Mouse (Mus musculus) heart, adult 8-10 months (tissue): ENCODE results near the gene Elp5. TPM values are rescaled to one million over a fixed set of nuclear protein-coding genes. Genes with fewer than 3 reads are reported as not detected.
"Not testable (repeated sequence)": the region's sequence is repeated elsewhere in the genome, so short reads cannot be mapped to it uniquely, and the experiment has no call there.

Experiments used
- DNase-seq: peaks from one replicate; pipeline ENCODE4 v3.0.0; 2022; ENCODE audit warnings: low spot score
- total RNA-seq, 4 experiments: library from RNA; stranded (reverse); gene quantifications; 2 replicates each; pipeline ENCODE4 v1.2.4; 2022

The Elp5 gene
- total RNA-seq, 4 experiments from 2014 or later = 41.7 to 57.3 (median 48.1) TPM

GRCm38 (mm10) chr11:69956218-69956617, 26.1 kb downstream of the Elp5 start:
- DNase-seq = no peak

GRCm38 (mm10) chr11:69955618-69956017, 26.7 kb downstream of the Elp5 start:
- DNase-seq = not testable (repeated sequence)

DNA sequence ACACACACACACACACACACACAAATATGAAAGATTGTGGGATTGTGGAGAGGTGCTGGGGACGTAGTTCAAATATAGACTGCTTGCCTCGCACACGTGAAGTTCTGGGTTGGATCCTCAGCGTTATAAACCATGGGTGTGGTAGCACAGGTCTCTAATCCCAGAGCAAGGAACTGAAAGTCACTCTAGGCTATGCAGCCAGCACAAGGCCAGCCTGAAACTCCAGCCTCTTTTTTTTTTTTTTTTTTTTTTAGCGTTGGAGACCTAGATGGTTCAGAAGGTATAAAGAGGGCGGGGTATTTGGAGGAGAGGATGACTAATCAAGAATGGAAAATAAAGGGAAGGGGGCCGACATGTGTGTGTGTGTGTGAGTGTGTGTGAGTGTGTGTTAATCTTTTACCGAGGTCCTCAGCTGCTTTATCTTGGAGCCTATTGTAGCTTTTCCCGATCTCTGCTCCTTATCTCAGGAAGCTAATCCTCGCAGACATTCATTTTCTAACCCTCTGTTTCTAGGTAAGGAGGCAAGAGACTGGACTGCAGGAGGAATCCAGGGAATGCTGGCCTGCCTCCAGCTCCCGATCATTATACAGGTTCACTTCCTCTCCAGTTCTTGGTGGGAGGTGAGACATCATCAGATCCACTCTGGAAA, 28.9 kb downstream of the Elp5 start:
- DNase-seq = no peak

GRCm38 (mm10) chr11:69952274-69952673, 30.0 kb downstream of the Elp5 start:
- DNase-seq = no peak

DNA sequence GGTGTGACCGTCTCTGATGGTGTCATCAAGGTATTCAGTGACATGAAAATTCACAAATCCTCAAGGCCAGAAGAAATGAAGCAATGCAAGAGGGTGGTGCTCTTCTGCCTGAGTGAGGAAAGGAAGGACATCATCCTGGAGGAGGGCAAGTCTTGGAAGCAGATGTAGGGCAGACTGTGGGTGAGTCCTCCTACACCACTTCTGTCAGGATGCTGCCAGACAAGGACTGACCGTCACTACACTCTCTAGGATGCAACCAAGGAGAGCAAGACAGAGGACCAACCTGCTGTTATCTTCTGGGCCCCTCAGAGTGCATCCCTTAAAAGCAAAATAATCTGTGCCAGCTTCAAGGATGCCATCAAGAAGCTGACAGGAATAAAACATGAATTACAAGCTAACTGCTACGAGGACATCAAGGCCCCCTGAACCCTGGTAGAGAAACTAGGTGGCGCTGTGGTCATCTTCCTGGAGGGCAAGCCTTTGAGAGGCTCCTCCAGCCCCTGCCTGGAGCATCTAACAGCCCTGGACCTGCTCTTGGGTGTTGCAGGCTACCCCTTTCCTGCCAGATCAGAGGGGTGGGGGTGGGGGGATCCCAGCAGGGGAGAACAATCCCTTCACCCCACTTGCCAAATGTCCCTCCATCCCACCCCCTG, 31.4 kb downstream of the Elp5 start:
- DNase-seq = no peak

- peak; percentile 91 for DNase-seq
Observed at GRCm38 (mm10) chr11:69948763-69949150, 33.6 kb downstream of the Elp5 start.

DNA sequence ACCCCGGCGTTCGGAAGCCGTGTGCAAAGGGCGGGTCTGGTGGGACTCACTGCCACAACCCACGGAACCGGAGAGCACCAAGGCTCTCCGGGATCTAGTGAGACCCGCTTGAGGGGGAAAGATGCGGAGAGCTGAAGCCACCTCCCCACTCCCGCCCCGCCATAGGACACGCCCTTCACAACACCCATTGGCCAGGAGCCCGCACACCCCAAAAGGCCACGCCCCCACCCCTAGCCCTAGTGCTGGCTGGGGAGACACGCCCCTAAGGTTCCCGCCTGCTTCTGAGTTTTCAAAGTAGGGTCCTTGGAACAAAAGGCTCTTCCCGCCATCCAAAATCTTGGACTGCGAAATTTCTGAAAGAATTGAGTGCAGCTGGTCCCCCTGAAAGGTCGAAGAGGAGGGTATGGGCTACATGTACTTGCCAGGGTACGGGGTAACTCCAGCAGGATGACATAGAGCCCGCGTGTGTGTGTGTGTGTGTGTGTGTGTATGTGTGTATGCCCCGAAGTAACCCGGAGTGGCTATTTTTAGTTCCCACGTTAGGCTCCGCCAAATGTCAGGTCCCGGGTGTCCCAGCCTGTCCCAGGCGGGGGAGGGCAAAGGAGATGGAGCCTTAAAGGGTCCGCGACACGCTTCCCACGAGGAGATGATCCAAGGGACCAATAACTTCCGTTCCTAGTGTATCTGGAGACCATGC, 34.1 kb downstream of the Elp5 start, which contains the start of gene Slc2a4:
TSS of gene Slc2a4 (minus strand) at position 123 of the 697 bp plus-strand sequence.
- DNase-seq = peak; percentile 91

DNA sequence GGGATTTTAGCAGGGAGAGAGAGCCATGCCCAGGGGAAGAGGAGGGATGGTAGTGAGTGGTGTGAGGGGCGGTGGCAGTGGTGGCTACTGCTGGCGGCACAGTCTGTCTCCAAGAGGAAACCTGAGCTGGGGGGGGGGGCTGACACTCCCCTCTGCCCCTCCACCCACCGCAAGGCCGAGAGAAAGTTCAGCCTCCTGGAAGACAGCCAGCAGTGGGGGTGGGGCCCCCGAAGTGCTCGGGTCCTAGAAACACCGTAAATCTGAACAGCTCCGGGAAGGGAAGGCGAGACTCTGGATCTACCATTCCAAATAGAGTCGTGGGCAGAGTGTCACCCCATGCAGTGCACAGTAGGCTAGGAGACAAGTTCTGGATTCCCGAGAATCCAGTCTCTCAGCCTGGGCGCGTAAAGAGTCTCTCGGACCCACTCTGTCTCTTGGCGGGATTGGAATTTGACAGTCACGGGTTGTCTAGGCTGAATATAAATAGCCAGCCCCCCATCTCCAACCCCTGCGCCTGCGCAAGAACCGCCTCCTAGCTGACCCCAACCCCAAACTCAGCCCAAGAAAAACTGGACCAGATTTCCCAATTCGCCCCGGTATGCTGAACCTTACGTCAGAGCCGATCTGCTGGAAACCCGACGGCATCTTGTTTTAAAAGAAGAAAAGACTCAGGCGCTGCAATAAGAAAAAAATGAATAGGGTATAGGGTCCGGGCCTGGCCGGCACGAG, 34.8 kb downstream of the Elp5 start:
- DNase-seq = peak; percentile 54

DNA sequence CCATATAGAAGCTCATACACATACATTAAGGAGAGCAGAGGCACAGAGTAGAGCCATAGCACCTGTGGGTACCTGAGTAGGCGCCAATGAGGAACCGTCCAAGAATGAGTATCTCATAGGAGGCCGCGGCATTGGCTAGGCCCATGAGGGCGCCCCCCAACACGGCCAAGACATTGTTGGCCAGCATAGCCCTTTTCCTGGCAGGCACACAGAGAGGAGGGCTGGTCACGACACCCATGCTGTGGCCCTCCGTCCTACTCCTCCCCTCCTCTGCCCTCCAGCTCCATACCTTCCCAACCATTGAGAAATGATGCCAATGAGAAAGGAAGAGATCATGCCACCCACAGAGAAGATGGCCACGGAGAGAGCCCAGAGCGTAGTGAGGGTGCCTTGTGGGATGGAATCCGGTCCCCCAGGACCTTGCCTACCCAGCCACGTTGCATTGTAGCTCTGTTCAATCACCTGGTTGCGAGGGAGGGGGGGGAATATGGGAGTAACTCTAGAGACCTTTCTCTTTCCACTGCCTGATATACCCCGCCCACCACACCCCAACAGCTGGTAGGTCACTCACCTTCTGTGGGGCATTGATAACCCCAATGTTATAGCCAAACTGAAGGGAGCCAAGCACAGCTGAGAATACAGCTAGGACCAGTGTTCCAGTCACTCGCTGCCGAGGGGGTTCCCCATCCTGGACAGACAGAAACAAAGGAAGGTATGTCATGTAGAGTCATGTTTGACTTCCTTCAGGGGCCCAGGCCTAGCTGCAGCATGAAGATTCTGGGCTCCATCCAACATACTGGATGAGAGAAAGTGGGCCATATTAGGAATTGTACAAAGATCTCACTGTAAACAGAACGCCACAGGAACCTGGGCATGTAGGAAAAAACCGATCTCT, 36.1 kb downstream of the Elp5 start:
- DNase-seq = no peak

GRCm38 (mm10) chr11:69945216-69945615, 37.1 kb downstream of the Elp5 start:
- DNase-seq = no peak

DNA sequence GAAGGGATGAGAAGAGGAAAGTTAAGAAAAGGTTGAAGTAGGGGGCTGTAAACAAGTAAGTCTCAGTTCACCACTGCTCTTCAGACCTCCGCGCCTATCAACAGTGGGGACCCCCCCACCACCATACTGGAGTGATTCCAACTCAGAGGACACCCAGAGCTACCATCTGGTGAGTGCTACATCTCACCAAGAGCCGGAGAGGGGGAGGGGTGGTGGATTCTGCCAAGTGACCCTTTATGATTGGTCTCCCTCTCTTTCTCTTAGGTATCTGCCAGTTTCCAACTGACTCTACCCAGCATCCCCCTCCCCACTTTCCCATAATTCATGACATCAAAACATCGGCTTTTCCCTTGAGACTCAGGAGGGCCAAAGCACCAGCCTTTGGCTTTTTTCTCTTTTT, 41.4 kb downstream of the Elp5 start:
- no peak for DNase-seq

DNA sequence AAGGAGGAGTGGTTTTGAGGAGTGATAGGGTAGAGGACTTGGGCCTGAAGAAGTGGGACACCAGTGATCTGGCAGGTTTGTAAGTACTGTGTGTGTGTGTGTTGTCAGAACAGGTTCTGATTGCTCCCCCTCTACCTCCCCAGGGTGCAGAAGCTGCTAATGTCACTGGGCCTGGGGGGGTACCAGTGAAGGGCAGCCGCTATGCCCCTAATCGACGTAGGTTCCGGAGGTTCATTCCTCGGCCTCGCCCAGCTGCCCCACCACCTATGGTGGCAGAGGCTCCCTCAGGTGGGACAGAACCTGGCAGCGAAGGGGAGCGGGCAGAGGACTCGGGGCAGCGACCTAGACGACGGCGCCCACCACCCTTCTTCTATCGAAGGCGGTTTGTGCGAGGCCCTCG, 42.6 kb downstream of the Elp5 start:
- DNase-seq = no peak

DNA sequence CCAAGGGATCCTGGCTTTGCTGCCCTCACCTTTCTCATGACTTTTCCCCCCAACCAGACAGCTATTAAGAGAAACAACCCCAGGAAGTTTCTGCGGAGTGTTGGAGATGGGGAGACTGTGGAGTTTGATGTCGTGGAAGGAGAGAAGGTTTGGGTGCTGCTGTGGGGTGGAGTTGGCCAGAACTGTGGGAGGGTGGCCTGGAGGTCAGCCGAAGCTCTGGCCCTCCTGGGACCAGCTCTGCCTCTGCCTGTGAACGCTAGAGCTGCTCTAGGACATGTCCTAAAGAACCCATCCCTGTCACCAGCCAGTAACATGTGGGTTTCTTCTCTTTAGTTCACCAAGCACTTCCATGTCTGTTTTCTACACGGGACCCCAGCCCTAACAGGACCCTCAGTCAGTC, 43.1 kb downstream of the Elp5 start:
- no peak for DNase-seq

- DNase-seq = no peak
Observed at GRCm38 (mm10) chr11:69938401-69938979, 43.8 kb downstream of the Elp5 start.

DNA sequence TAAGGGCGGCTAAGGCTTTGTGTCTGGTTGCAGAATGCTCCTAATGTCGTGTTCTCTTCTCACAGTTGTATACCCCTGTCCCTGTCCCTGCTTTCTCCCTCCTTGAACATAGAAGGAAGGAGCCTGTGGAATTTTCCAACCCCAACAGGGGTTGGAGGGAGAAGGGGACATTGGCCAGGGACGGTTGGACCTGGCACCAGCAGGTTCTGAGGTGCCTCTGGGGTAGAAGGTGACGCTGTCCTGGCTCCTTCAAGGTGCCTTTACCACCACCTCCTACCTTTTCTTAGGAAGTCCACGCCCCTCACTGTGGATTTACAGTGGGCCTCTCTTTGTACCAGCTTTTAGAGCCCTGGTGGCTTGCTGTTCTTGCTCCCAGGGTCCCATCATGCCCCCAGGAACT, 44.5 kb downstream of the Elp5 start:
- DNase-seq = no peak

- DNase-seq = no peak
Observed at GRCm38 (mm10) chr11:69937385-69937784, 44.9 kb downstream of the Elp5 start.

DNA sequence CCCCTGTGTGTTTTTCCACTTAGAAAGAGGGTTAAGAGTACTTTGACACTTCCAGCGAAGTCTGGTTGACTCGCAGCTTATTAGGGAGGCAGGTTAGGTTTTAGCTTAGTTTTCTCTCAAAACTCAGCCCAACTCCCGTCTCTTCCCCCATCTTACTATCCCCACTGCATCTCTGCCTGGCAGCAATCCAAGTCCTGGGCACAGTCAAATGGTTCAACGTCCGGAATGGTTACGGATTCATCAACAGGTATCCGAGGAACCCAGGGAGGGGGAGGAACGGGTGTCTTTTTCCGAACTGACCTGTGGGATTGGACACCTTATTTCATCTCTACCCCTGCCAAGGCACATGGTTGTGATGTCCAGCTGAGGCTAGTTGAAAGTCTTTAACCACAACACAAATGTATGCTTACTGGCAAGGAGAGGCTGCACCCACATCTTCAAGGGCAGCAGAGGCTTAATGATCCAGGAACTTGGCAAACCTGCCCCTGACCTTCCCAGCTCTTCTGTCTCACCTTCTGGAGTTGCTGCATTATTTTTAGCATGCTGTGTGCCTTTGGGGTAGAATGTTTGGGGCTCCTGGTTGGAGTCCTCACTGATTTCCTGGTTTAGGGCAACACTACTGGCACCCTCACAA, 45.5 kb downstream of the Elp5 start:
- DNase-seq = no peak

DNA sequence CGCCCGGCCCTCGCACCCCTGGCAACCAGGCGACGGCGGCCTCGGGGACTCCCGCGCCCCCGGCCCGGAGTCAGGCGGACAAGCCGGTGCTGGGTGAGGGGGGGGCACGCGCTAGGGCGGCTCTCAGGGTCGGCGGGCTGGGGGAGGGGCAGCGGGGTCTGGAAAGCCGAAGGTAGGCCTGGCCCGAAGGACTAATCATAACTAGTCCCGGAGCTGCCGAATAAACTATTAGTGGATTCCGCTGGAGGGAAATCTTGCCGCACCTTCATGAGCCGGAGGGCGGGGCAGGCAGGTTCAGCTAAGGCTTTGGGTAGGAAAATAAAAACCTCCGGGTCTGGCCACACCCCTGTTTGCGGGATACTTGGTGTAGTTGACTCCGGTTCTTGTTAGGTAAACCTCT, 46.2 kb downstream of the Elp5 start:
- no peak for DNase-seq

DNA sequence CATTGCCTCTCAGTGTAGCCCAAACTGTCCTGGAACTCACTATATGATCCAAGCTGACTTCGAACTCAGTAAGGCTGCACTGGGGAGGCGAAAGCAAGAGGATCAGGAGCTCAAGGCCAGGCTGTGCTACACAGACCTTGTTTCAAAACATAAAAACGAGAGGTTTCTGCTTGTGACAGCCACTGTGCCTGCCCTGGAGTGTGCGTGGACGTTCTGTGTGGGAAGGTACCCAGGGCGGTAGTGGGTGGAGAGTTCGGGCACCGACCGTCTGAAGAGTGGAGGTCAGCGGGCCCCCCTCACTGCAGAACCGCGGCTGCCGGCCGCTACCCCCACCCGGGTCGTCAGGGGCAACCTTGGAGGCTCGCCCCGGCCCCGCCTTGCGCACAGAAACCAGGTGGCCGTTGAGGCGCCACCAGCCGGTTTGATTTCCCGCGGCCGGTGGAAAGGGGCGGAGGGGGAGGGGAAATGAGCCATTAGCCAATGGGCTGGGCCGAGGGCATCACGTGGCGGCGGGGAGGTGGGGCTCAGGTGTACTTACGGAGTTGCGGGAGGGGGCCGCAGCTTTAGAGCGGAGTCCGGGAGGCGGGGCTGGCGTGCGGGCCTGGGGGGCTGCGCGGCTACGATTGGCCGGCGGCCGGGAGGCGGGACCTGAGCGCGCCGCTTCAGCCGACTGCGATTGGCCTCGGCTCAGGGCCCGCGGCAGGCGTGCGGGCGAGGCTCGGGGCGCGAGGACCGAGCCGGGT, 47.0 kb downstream of the Elp5 start, which contains the start of gene Ybx2:
TSS of gene Ybx2 (plus strand) at position 660 of the 743 bp plus-strand sequence.
- DNase-seq = peak; percentile 71
